Mouse (Mus musculus) lung, postnatal 0 days (tissue): ENCODE results near the gene Cytip.

Experiments used
- CTCF ChIP-seq: IDR thresholded peaks from 2 replicates; pipeline ENCODE4 v1.5.1; 2016; ENCODE audit warnings: antibody characterized with exemption, mild to moderate bottlenecking
- EP300 ChIP-seq: IDR thresholded peaks from 2 replicates; pipeline ENCODE4 v1.6.1; 2016; ENCODE audit warnings: antibody characterized with exemption, mild to moderate bottlenecking, control low read depth

DNA sequence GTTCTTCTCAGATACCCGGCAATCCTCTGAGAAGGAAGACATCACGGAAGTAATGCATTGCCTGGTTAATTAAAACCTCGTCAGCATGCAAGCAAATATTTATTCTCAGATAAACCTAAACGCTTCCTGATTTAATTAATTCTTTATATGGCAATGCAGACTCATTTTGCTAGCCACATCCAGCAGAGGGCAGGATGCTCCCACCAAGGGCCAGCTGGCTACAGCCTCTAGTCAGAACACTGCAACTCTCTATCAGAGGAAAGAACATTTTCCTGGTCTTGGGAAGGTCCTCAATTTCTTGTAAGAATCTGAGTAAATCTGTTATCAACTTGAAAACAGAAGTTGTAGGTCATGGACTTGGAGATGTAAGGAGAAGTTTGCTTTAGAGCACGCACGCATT is 4.1 kb upstream of the Cytip start:
- TF ChIP-seq CTCF = peak; percentile 79
- TF ChIP-seq EP300 = peak; percentile 23; the same call in 1 of the 2 replicates
